Mouse (Mus musculus) activated CD4-positive, CD25-positive, alpha-beta regulatory T cell, adult 4 months (primary cell): Measurements from ENCODE around the gene Taf6l. TPM values are rescaled to one million over a fixed set of nuclear protein-coding genes. Genes with fewer than 3 reads are reported as not detected.

ENCODE experiments used
- ATAC-seq: one replicate; pipeline ENCODE4 v1.8.0; 2017
- polyA plus RNA-seq, 2 experiments: library from polyadenylated mRNA; unstranded; fragments of 100-300 nt; shearing (Covaris generic); gene quantifications; one replicate each; pipeline ENCODE4 v1.2.1; 2017

Taf6l gene
- polyA plus RNA-seq, 2 experiments from 2014 or later, result 3.5 to 6.9 TPM

- no peak for ATAC-seq
Observed at GRCm38 (mm10) chr19:8790171-8790570, 4.0 kb upstream of the Taf6l start.

- no peak for ATAC-seq
Observed at GRCm38 (mm10) chr19:8789171-8789570, 3.0 kb upstream of the Taf6l start.

GRCm38 (mm10) chr19:8788521-8788920 is 2.3 kb upstream of the Taf6l start:
- ATAC-seq, result no peak

DNA sequence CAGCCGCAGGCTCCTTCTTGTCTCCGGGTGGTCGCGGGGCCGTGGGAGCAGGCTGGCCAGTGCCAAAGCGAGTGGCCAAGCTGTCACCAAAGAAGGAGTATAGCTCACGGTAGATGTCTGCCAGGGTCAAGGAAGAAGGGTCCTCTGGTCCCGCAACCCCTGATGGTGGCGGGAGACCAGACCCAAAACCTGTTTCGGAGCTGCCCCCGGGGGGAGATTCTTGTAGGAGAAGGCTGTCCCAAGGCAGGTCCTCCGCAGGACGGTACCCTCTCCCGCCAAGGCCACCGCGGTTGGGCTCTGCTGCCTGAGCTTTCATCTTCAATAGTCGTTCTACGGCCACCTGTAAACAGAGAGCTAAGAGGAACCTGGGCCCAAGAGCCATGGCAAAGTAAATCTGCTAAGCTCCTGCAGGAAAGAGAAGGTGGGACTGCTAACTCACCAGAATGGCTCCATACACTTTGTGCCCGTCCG is 11.2 kb downstream of the Taf6l start:
- ATAC-seq, result no peak

DNA sequence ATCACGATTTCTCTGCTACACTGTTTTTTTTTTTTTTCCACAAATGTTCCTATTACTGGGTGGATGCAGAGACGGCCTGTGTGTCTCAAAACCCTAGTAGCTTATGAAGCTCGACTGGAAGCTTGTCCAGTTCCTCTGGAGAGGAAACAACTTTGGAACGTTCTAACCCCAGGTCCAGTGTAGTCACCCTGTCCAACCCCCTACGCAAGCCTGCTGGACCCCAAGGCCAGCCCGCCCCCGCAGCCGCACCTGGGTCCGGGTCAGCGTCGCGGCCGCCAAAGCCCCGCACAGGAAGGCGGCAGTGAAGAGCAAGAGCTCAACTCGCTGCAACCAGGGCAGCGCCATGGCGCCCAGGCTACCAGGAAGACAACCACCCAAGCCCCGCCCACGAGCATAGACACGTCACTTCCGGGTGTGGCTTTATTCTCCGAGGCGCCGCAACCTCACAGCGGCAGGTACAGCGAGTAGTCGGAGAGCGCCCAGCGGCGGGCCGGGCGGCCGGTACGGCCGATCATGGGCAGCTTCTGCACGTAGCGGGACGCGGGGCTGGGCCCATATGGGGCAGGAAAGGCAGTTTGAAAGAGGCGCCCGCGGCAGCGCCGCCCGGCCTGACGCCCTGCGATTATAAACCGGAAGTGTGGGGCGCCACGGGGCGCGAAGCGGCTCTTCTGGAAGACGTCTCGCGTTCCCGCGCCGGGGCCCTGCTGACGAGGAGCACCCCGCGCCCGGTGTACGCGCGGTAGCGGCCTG is 12.0 kb downstream of the Taf6l start, which contains the start of gene Tmem179b:
Tmem179b (minus strand) TSS at position 382 of the 750 bp plus-strand sequence.
- ATAC-seq, result peak; percentile 79

DNA sequence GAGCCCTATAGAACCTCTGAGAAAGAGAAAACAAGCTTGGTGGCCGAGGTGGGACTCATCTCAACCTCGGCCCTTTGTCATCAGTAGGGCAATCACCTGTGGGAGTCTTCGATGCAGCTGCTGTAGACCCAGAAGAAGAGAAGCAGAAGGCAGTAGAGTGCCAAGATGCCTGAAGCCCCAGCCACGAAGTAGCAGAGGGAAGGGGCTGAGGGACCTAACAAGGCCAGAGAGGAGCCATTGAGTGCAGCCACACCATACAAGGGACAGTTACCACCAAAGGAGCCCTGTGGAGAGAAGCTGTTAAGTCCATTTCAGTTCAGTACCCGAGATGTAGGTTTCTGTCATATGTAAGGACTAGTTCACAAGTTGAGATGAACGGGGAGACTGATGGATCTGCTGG is 12.8 kb downstream of the Taf6l start:
- no peak for ATAC-seq

DNA sequence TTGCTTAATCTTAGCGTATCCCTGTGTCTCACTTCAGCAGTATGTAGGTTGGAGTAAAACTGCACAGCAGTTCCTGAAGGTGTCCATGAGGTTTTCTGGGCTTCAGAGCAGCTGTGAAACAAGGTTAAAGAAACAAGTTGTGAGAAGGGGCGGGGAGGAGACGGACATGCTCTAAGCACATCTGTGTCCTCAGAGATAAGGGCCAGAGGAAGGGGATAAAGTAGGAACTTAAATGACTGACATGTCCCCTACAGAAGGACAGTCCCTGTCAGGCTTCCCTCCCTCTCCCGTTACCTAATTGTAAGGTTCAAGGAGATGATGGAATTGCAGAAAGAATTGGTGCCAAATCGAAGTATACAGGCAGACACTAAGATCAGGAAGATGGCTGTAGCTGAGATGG is 13.2 kb downstream of the Taf6l start:
- no peak for ATAC-seq

DNA sequence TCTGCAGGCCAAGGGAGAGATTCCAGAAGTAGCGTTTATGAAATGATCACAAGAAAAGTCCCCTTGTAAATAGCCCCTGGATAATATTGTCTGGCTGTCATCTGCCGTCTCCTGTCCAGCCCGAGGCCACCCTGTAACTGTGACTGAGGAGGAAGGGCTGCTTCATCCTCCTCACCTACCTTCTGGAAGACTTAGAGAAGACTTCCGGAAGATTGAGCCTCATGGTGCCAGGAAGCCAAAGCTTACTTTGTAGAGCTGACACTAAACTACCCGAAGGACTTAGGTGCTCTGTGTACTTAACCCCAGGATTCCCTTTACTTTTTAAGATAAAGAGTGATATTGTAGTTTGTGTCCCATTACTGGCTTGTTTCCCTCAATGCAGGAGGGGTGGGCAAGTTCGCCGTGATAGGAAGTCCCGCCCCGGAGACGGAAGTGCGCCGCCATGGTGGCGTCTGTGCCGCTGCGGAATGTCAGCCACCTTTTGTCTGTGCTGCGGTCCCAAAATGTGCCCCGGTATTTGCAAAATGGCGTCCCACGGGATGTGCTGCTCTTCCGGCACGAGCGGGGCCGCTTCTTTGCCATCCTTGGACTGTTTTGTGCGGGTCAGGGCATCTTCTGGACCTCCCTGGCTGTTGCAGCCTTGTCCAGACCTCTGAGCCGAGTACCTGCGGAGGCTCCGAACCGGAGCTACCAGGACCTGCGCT is 15.5 kb downstream of the Taf6l start, which contains the start of gene Tmem223:
Tmem223 (plus strand) TSS at position 430 of the 704 bp plus-strand sequence.
- ATAC-seq, result peak; percentile 72

GRCm38 (mm10) chr19:8765562-8765961 is 20.7 kb downstream of the Taf6l start:
- no peak for ATAC-seq

DNA sequence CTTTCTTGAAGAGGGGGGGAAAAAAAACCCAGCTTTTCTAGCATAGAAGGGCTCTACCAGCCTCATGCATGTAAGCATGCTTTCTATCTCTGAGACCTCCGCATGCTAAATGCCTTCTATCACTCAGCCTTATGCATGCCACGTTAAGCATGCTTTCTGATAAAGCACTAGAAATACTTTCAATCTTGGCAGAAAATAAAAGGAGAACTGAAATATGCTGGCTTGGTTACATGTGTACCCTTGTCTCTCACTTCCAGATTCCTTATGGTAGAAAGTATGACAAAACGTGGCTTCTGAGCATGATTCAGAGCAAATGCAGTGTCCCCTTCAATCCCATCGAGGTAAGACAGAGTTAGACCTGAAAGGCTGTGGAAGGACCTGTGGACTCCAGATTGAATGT is 22.9 kb downstream of the Taf6l start:
- ATAC-seq, result no peak

- no peak for ATAC-seq
Observed at GRCm38 (mm10) chr19:8760757-8761156, 25.5 kb downstream of the Taf6l start.

GRCm38 (mm10) chr19:8758899-8759298 is 27.3 kb downstream of the Taf6l start:
- no peak for ATAC-seq

DNA sequence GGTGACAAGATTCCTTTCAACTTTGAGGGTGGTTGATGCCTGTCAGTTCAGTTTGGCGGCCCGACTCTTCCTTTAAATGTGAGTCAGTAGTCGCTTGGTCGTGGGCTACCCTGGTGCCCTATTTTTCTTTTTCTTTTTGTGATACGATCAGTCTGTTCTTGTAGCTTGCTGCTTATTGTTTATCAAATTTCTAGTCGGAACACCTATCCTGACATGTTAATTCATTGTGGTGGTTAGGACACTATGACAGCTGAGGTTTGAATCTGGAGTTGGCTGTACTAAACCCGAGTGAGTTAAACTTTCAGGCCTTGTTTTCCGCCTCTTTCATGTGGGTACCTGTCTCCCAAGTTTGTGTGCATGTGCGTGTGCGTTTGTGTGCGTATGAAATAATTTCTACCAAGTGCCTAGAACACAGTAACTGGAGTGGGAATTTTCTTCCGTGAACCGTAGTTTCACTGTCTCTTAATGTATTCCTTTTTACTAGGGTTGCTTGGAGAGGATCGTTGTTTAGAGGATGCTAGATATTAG is 28.7 kb downstream of the Taf6l start:
- peak; percentile 15 for ATAC-seq

DNA sequence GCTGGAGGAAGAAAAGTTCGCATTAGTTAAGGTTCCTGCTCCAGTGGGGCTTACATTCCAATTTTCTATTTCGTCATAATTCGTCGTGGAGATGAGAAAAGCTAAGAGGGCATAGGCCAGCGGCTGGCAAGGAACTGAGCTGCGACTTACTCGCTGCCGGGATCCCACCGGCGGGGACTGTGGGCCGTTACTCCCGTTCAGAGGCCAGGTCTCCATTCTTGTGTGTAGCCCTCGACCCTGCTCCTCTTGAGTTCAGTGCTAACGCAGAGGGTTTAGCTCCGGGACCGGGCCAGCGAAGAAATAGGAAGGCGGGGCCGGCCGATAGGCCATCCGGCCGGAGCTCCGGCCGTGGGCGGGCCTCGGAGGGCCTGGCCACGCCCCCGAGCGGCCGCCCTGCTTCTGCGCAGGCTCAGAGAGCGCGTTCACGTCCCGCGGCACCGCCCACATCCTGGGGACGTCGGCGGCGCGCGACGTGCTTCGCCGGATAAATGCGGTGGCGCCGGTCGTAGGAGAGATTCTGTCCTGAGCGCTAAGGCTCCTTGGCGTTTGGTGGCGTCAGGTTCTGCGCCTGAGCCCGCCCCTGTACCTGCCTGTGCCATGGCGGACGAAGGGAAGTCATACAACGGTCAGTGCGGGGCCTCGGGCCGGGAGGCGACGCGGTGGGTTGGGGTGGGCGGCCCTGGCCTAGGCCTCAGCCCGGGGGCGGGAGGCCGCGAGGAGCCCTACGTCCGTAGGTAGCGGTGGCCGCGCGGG is 29.4 kb downstream of the Taf6l start, which contains the start of gene Nxf1:
Nxf1 (plus strand) TSS at position 439 of the 753 bp plus-strand sequence.
- ATAC-seq, result peak; percentile 80

DNA sequence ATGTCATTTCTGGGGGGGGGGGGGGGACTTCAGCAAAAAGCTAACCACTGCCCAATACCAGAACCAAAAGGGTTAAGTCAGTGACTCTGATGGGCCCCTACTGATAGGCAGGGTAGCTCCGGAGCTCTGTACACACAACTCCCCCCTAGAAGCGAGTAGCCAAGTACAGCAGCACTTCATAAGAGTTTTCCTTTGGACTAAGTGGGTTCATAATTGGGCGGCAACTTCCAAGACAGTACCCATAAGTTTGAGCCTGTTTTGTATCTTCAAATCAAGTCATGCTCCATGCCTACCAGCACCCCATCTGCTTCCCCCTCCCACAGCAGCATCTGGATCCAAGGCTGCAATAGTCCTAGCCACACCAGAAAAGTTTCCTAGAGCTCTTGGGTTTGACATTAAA is 30.6 kb downstream of the Taf6l start:
- no peak for ATAC-seq

DNA sequence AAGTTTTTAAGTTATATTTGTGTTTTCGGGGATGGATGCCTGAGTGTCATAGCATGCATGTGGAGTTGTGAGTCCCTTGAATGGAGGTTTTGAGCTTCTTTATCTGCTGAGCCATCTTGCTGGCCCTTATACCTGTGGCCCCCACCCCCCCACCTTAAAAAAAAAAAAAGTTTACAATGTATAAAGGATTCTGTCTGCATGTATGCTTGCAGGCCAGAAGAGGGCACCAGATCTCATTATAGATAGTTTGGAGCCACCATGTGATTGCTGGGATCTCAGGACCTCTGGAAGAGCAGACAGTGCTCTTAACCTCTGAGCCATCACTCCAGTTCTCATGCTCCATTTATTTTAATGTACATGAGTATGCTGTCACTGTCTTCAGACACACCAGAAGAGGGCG is 38.8 kb downstream of the Taf6l start:
- ATAC-seq, result no peak

DNA sequence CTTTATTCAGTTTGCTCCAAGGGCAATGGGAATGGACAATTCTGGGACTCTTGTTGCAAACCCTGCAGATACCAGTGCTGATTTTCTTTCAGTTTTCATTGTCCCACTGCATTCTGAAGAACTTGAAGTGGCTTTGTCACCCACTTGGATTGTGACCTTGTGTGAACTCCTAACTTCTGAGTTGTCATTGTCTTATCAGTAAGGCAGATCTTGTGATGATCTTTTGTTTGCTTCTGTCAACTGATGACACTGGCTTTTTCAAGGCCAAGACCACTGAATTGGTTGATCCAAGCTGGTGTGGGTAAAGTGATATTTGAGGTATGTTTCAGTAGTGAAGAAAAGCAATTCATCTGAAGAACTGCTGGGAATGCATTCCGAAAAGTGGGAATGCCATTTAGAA is 40.8 kb downstream of the Taf6l start:
- no peak for ATAC-seq

GRCm38 (mm10) chr19:8742176-8742575 is 44.0 kb downstream of the Taf6l start:
- ATAC-seq, result no peak

- ATAC-seq, result peak; percentile 97
Observed at GRCm38 (mm10) chr19:8741243-8741869, 44.9 kb downstream of the Taf6l start, which contains the start of gene Stx5a. Gene Stx5a (plus strand): TSS chr19:8741413.

GRCm38 (mm10) chr19:8740603-8741002 is 45.6 kb downstream of the Taf6l start, which contains the start of gene 1700092M07Rik:
Gene 1700092M07Rik (plus strand): TSS chr19:8740718.
- no peak for ATAC-seq

- ATAC-seq, result no peak
Observed at GRCm38 (mm10) chr19:8739646-8740045, 46.6 kb downstream of the Taf6l start.

DNA sequence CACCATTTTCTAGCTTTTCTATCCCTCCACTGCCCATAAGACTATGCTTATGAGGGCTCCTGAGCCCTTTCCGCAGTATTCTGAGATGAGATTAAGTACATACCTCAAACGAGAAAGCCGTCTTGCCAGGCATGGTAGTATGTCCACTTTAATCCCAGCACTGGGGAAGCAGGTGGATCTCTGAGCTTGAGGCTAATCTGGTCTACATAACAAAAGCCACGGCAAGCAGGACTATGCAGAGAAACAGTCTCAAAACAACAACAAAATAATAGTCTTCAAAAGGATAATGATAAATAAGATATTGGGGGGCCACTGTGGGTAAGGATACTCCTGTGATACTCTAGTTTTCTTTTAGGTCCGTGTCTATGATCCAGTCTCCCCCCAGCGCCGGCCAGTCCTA is 47.3 kb downstream of the Taf6l start:
- no peak for ATAC-seq
